Mouse (Mus musculus) right cerebral cortex, postnatal 25 days (tissue): ENCODE measurements around the gene Cck.

Experiments used
- DNase-seq: peaks from one replicate; pipeline ENCODE4 v3.0.0; 2022

Cck gene

DNA sequence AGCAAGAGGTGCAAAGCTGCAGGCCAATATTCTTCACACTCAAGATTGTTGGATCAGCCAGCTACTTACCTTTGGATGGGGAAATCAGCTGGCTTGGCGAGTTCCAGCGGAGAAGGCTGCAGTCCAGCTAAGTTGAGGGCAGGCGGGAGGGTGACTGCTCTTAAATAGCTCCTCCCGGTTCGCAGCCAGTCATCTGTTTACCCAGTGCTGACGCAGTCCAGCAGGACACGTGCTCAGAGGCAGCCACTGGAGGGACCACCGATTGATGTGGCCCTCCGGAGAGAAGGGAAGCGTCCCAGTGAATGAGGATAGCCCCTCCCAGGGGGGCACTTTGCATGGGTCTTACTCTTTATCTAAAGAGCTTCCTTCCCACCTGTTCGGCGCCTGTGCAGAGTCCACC, at the start of gene Cck:
Gene Cck (minus strand): TSS at position 166 of the 400 bp plus-strand sequence.
- peak; percentile 80 for DNase-seq

DNA sequence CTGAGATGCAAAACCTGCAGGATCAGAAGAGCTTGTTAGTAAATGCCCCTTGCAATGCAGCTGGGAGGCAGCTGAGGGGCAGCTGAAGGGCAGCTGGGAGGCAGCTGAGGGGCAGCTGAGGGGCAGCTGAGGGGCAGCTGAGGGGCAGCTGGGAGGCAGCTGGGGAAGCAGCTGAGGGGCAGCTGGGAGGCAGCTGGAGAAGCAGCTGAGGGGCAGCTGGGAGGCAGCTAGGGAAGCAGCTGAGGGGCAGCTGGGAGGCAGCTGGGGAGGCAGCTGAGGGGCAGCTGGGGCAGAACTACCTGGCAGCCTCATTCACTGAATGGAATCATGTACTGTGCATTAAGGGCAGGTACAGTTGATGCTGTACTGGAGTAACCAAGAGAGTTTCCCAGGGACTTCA, 46.0 kb upstream of the Cck start:
- no peak for DNase-seq

DNA sequence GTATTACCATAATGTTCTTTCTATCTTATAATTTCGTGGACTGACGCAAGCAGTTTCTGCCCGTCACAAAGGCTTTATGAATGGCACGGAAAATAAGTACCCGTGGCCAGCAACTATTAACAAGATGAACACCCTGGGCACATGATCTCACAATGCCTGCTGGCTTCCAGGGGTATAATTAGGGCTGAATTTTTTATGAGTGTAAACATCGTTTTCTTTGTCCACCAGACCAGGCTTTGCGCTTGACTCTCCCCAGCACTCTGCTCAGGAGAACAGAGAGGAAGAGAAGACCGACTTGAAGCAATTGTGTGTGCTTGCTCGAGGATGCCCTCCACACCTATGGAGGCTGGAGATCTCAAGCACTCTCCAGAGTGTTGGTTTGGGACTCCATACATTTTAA, 37.1 kb upstream of the Cck start:
- DNase-seq, result no peak

DNA sequence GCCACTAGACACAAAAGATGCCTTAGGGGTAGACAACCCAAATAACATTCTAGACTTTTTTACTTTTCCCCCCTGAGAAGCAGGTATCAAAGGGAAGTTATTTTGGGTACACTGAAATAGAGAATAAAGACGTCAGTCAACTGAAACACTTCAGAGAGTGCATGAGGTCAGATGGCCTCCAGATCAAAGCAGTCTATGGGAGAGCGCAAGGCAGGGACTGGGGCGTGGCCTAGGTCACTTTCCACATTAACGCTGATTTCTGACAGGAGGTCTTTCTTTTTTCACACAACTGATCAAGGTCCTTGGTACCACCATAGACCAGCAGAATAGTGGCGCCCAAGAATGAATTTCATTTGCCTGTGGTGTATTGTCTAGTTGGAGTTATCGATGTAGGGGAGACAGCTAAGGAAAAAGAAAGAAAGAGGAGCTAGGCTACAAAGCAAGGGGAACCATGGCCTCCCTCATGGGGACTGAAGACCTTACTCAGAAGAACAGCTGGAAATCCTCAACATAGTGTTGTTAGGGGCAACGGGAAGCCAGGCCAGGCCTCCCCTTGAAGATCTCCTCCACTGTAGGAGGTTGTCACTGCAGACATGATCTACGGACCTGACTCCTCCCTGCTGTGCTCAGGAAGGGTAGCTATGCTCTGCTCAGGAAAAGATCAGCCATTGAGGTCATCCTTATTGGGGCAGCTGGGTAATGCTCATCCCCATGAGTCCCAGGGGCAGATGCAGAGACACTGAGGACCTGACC, 33.3 kb upstream of the Cck start:
- DNase-seq, result no peak

DNA sequence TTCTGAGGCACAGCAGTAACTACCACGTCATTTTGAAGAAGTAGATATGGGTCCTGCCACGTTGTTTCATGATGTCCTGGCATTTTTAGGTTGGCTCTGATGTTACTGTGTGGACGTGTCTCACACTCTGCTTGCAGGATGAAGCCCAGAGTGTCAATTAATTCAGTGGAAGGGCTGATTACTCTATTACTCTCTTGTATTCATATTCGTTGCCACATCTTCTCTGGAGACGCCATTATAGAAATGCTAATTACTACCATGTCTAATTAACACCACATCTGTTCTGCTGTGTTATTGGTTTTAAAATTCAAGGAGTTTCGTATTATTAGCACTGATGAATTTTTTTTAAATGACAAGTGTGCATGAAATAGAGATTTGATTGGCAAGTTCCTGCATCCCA, 30.7 kb upstream of the Cck start:
- DNase-seq, result no peak

DNA sequence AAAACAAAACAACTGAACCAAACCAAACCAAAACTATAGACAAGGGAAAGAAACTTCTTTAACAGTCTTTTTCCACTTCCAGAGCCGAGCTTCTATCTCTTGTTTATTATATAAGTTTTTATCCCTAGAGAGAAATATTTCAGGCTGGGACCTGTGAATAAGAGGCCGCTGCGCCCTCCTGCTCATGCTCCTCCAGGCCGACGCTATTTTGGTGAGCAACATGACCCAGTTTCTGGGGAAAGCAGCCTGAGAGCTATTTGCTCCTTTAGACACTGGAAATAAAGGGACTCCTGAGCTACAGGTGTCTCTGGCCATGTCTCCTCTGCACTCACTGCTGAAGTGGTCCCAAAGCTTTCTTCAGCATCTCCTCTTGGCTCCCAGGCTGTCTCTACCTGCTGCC, 24.6 kb upstream of the Cck start:
- DNase-seq, result no peak

DNA sequence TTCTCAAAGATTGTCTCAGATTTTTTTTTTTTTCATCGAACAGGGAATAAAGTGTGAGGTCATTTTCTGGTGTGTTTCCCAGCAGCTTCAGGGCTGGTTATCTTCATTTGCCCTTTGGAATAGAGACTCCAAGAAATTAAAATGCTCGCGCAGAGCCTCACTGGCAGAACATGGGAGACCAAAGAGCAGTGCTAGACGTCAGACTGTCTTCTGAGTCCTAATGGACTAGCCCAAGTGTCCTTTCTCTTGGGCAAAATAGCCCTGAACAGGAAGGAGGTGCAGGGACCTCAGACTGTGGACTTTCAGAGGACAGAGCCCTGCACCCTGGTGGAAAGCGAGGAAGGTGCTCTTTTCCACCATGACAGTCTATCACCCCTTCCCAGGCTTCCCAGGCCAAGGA, 19.0 kb upstream of the Cck start:
- no peak for DNase-seq

DNA sequence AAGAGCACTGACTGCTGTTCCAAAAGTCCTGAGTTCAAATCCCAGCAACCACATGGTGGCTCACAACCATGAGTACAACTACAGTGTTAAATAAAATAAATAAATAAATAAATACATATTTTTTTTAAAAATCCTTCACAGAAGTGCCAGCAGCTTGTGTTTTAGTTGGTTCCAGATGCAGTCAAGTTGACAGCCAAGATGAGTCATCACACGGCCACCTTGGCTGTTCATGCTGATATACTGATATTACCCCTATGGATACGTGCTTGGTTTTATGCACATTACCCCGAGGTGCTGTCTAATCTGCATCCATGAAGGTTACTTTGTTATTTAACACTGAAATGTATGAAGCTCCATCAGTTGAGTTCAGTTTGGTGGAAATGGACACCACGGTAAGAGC, 16.4 kb upstream of the Cck start:
- DNase-seq, result no peak

DNA sequence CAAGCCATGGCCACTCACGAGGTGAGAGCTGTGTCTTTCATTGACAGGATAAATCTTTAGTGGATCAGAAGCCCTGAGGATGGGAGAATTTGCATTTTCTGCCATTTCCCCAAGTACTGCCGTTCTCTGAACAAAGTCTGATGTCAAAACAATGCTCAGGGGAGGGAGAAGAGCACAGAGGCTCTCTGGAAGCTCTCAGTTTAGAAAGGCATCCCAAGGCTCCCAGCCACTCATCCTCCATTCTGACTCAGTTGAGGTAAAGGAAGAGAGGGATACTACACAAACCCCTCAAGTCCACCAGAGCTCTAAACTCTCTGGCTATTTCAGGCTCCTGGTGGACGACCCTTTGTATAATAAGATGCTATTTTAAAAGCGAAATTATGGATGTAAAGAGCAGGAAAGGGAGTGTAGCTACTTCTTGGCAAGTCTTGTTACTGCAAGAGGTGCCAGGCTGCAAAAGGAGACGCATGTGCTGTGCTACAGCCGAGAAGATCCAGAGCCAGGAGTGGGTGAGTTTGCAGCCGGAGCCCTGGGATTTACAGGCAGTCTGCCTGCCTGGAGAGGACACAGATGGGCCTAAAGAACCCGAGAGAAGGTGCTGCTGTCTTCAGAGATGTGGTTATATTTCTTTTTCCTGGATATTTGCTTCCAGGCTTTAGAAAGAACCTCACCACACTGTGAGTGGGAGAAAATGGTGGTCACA, 11.1 kb upstream of the Cck start:
- DNase-seq, result peak; percentile 75

DNA sequence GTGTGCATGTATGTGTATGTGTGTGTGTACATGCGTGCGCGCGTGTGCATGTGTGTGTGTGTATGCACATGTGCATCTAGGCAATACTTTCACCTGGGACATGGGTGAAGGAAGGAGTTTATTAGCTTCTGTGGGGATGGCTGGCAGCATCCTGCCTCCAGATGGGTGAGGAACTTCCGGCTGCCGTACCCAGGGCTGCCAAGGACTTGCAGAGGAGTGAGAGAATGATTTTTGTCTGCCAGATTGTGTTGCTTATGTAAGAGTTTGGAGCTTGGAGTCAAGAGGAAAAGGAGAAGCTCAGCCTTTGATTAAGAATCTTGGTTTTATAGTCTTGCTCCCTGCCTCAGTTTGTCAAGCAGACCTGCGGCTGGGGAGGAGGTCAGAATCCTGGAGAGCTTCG, 9.9 kb upstream of the Cck start:
- DNase-seq, result peak; percentile 79

DNA sequence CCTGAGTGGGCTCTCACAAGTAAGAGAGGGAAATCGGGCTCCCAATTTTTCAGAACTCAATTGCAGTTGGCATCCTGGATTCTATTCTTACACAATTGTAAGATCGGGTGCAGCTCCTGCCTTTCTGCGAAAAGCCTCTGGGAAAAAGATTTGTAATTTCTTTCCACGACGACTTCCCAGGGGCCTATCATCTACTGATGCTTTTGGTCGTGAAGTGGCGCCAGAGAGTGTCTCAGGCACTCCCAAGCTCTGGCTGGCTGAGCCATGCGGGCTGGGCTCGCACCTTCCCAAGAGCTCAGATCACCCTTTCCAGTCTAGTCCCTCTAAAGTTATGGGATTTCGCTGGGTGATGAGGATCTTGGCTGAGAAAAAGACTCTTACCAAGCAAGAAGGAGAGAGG, 608 bp upstream of the Cck start:
- DNase-seq, result peak; percentile 52

DNA sequence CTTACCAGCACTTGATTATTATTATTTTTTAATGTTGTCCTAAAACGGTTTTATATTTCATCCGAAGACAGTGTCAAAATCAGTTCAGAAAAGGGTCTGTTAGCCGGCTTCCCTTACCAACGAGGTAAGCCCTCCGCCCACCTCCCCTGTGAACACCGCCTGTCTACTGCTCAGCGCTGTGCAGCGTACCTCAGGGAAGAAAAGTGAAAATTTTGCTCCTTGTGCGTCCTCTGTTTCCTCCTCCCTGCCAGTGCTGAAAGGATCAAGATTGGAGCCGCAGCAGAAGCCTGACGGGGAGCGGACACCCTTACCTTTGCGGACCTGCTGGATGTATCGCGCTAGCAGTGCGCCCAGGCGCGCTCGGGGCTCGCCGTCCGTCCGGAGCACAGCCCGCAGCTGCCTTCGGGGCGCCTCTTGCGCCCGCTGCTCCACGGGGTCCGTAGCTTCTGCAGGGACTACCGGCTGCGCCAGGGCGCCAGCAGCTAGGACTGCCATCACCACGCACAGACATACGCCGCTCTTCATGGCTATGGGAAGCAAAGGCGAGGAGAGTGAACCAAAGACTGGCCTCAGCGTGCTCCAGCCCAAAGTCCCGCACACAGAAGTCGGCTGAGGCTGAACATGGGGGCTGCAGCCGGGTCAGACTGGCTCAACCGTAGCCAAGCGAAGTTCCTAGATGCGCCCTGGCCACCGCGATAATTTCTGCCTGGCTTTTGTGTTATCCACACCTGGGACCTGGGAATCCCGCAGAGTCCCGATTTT, 1.3 kb downstream of the Cck start:
- peak; percentile 49 for DNase-seq

DNA sequence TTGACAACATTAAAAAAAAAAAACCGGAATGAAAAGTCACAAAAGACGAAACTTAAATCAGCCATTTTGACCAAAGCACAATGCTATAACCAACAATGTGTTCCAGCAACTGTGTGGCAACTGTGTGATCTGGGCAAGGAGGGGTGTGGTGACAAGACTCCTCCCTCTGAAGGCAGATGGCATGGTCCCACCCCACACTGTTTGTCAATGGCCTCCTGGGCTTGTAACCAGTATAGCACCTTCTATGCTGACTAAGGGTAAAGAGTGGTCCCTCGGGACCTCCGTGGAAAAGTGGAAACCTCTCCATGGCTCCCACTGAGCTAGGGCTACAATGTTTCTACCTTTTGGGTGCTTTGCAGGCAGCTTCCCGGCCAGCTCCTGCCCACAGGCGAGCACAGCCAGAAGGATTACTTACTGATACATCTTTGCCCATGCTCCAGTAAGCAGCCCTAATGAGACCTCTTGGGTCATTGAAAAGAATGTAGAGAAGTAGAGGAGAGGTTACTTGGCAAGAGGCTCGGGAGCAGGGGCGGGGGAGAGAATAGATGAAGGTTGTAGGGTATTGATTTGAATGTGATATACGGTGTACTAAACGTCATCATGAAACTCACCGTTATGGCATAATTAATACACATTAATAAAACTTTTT, 3.8 kb downstream of the Cck start:
- DNase-seq, result no peak

DNA sequence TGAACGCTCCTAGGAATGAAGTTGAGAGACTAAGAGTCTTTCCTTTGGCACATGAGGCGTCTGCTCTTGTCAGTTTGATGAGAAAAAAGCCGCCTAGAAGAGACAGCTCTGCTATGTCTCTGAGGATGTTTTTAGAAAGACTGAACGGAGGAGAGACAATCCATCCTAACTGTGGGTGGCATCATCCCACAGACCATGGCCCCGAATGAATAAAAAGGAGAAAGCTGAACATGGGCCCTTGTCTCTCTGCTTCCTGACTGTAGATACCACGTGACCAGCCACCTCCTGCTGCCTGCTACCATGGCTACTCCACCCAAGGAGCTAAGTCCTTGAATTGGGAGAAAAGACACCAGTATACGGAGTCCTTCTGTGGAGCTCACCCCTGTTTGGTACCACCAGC, 8.3 kb downstream of the Cck start:
- DNase-seq, result no peak

DNA sequence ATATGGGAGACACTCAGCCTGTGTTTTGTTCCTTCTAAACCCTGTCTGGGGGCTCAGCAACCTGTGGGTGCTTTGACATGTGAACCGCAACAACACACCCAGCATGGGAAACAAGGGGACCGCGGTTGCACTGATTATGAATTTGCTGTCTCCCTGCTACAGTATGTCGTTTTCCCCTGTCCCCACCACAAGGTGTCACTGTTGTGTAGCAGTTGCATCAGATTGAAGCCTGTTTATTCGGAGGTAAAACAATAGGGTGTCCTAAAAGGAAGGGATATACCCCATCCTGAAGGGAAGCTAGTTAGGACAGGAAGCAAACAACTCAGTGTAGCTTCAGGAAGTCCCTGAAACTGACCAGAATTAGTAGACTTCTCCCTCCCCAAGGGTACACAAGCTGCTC, 16.0 kb downstream of the Cck start:
- DNase-seq, result peak; percentile 63

DNA sequence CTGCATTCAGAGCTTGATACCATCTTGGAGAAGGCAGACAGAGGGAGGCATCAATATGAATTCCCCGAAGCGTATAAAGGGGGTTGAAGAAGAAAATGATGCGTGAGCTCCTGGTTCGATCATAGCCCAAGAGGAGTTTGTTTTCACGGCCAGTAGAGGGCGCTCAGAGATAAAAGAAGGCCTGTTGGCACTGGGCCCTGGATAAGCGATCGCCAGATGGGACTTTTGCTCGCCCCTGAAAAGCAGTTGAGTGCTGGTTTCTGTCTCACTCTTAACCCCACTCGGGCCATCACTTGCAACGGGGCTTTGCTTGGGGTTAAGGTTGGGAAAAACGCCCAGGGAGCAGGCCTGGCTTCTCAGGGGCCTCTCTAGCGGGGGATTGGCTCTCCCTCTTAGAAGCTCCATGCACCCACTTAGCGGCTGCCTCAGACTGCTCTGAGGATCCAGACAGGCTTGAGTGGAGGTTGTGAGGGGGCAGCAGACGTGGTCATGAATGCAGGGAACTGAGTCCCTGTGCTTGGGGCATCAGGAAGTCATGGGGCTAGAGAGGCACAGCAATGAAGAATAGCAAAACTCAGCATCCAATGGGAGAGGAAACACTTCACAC, 18.1 kb downstream of the Cck start:
- DNase-seq, result peak; percentile 66

DNA sequence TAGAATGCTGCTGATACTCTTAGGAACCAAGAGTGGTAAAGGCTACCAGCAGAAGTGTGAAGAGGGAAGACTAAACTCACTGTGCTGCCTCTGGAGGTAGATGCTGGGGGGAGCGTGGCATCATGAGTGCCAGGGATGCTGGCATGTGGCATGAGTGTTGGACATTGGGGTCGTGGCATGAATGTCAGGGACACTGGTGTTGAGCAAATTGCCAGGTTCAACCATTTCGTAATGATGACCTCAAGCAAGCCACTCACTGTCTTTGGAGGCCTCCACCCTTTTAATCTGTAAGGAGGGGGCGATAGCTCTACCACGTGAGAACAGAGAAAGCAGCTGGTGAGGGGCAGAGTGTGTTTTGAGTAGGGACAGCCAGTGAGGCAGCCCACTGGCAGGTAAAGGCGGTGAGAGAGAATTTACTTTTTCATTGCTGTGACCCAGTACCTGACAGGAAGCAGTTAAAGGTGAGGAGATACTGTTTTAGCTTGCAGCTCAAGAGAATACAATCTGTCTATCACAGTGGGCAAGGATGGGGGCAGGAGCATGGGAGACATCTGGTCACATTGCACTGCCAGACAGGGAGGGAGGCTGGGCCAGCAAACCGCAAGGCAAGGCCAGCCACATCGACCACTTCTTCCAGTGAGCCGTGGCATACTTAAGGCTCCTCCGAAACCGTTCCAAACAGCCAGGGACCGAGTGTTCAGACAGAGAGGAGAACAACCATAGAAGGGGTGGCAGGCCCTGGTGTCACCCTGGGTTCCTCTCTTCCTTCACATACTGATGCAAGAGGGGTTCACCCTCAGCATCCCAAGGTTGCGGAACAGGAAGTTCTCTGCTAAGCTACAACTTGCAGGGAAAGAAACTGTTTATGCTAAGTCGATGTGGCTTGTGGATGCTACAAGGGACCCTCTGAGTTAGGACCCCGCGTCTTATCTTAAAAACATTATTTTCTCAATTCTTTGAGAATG, 19.7 kb downstream of the Cck start:
- no peak for DNase-seq

DNA sequence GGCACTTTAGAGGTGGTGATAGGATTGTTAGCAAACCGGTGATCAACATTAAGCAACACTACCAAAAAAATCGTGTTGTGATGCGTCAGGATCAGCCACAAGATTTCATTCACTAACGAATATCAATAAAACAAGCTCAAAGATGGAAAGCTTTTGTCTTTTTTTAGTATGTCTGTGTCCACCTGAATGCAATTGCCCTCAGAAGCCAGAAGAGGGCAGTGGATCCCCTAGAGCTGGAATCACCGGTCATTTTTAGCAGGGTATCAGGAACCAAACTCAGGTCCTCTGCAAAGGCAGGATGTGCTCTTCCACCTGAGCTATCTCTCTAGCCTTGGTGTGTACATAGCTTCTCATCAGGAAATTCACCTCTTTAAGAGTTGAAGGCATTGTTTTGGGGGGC, 20.7 kb downstream of the Cck start:
- DNase-seq, result no peak

DNA sequence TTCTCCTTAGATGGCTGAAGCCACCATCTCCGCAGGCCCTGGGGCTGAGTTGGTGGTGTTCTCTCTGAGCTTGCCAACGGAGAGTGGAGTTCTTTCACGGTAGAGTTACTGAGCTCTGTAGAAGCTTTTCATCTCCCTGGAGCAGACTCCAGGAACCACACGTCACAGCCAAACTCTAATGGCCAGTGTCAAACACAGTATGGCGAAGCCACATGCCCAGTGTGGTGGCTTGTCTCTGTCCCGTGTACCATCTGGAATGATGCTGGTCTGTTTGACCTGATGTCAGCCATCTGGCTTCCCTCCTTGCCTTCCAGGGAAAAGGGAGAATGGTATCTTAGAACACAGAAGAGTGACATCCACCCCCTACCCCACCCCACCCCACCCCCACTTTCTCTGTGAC, 25.8 kb downstream of the Cck start:
- no peak for DNase-seq

DNA sequence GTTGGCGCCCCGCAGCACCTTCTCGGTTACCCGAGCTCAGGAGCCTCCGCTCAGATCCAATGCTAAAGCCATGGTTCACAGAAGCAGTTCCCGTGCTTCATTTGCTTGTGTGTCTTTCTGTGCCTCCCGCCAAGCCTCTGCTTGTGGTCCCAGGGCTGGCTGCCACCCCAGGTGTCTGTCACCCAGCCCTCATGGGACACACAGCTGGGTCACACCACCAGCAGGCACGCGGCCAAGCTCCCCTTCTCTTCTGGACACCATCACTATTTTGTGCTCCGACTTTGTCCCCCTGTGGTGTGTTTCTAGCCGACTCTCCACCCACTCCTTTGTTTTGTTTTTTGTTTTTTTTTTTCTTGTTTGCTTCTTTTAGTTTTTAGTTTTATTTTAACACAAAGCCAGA, 28.0 kb downstream of the Cck start:
- DNase-seq, result no peak

DNA sequence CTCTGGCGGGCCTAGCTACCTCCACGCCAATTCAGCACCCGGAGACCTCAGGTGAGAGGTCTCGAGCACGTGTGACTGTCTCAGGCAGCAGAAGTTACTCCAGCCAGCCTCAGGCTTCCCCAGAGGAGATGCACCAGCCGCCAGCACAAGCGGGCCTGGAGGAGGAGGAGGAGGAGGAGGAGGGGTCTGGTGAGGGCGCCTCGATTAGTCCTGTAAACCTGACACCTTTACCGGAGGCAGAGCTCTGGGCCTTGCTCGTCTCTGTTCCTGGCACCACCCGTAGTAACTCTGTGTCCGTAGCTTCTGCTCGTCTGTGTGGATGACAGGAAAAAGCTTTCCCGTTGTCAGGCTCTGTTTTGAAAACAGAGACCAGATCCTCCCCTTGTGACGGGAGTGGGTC, 35.0 kb downstream of the Cck start:
- DNase-seq, result no peak

DNA sequence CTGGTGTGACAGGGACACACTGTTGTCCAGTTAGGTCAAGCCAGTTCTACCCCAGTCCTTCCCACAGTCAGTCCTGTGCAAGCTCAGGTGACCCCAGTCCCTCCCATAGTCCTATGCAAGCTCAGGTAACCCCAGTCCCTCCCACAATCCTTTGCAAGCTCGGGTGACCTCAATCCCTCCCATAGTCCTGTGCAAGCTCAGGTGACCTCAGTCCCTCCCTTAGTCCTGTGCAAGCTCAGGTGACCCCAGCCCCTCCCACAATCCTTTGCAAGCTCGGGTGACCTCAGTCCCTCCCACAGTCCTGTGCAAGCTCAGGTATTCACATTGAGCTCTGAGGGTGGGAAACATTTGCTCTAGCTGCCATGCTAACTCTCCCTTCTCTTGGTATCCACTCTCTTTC, 35.5 kb downstream of the Cck start:
- DNase-seq, result no peak
